Mouse (Mus musculus) heart, embryonic 10.5 days (tissue): ENCODE data around the gene Cd247. TPM values are rescaled to one million over a fixed set of nuclear protein-coding genes. Genes with fewer than 3 reads are reported as not detected.

Experiments used
- DNase-seq: peaks from one replicate; pipeline ENCODE4 v3.0.0-alpha.2; 2017; ENCODE audit warnings: low spot score
- H3K27ac ChIP-seq: fragments of 300-500 bp; sonication (generic); 2 replicates; pipeline ENCODE4 v1.5.1; 2016; ENCODE audit warnings: mild to moderate bottlenecking
- H3K27me3 ChIP-seq: fragments of 300-500 bp; sonication (generic); 2 replicates; pipeline ENCODE4 v1.6.1; 2016; ENCODE audit warnings: mild to moderate bottlenecking; ENCODE audit not compliant: poor library complexity, insufficient read depth, severe bottlenecking
- H3K36me3 ChIP-seq: fragments of 300-500 bp; sonication (generic); 2 replicates; pipeline ENCODE4 v1.6.1; 2016; ENCODE audit warnings: mild to moderate bottlenecking, moderate library complexity
- H3K4me1 ChIP-seq: fragments of 300-500 bp; sonication (generic); 2 replicates; pipeline ENCODE4 v1.6.1; 2016; ENCODE audit warnings: mild to moderate bottlenecking
- H3K4me3 ChIP-seq: fragments of 300-500 bp; sonication (generic); 2 replicates; pipeline ENCODE4 v1.5.1; 2016; ENCODE audit warnings: mild to moderate bottlenecking, moderate library complexity
- H3K9me3 ChIP-seq: fragments of 300-500 bp; sonication (generic); 2 replicates; pipeline ENCODE4 v1.6.1; 2016; ENCODE audit warnings: mild to moderate bottlenecking, moderate library complexity
- WGBS: fragments of 180-500 bp; shearing (Covaris S2); methylation state at CpG from one replicate; pipeline ENCODE4 v1.1.7; 2016; 5-methylcytosine and 5-hydroxymethylcytosine counted together
- polyA plus RNA-seq: library from polyadenylated mRNA; unstranded; fragments of >200 nt; fragmentation: Nextera tagmentation; extraction: Ambion mirVana; gene quantifications from 2 replicates; pipeline ENCODE4 v1.2.1, GENCODE M21; 2016

Cd247 gene
- polyA plus RNA-seq, 1 experiment from 2014 or later, result 0.38 TPM

GRCm38 (mm10) chr1:165853131-165853721, 64.7 kb downstream of the Cd247 start:
- 60% methylated on average over 4 of the region's 4 CpGs for WGBS
- DNase-seq, result peak; percentile 61
- Histone ChIP-seq H3K4me3 (no peak overlapping the region), H3K36me3 (no peaks in the 10 kb centered on the region), H3K27me3 (peaks cover 19% of the 10 kb centered on the region), H3K27ac (no peak overlapping the region), H3K9me3 (no peaks in the 10 kb centered on the region), H3K4me1 (peaks cover 20% of the 10 kb centered on the region)

GRCm38 (mm10) chr1:165853729-165854420, 65.4 kb downstream of the Cd247 start:
- Histone ChIP-seq H3K4me3 (no peak overlapping the region), H3K36me3 (no peaks in the 10 kb centered on the region), H3K9me3 (no peaks in the 10 kb centered on the region), H3K4me1 (peaks cover 17% of the 10 kb centered on the region), H3K27me3 (peaks cover 19% of the 10 kb centered on the region), H3K27ac (no peak overlapping the region)
- WGBS, result 51% methylated on average over 10 of the region's 10 CpGs
- DNase-seq, result peak; percentile 81

GRCm38 (mm10) chr1:165855759-165856545, 67.5 kb downstream of the Cd247 start:
- H3K4me1 ChIP-seq, result peaks cover 4% of the 10 kb centered on the region; the same call in 1 of the 2 replicates
- no peaks in the 10 kb centered on the region for H3K9me3 ChIP-seq
- peak; percentile 66 for DNase-seq
- H3K36me3 ChIP-seq, result no peaks in the 10 kb centered on the region
- peaks cover 13% of the 10 kb centered on the region for H3K27me3 ChIP-seq
- H3K27ac ChIP-seq, result no peak overlapping the region
- H3K4me3 ChIP-seq, result no peak overlapping the region
- 55% methylated on average over 9 of the region's 9 CpGs for WGBS

GRCm38 (mm10) chr1:165857279-165857678, 68.8 kb downstream of the Cd247 start:
- 89% methylated on average over 11 of the region's 11 CpGs for WGBS
- Histone ChIP-seq H3K9me3 (no peaks in the 10 kb centered on the region), H3K27me3 (peaks cover 13% of the 10 kb centered on the region), H3K4me3 (no peak overlapping the region), H3K4me1 (peaks cover 9% of the 10 kb centered on the region), H3K27ac (no peak overlapping the region), H3K36me3 (no peaks in the 10 kb centered on the region)
- DNase-seq, result no peak

GRCm38 (mm10) chr1:165858356-165858755, 69.9 kb downstream of the Cd247 start:
- Histone ChIP-seq H3K27me3 (peaks cover 8% of the 10 kb centered on the region), H3K9me3 (no peaks in the 10 kb centered on the region), H3K4me3 (no peak overlapping the region), H3K27ac (no peak overlapping the region), H3K36me3 (no peaks in the 10 kb centered on the region), H3K4me1 (peaks cover 12% of the 10 kb centered on the region)
- peak; percentile 72 for DNase-seq
- WGBS, result 67% methylated on average over 5 of the region's 5 CpGs

- no peaks in the 10 kb centered on the region for H3K9me3 ChIP-seq
- H3K27me3 ChIP-seq, result no peaks in the 10 kb centered on the region
- peak overlapping the region; percentile 69; the same call in 1 of the 2 replicates for H3K27ac ChIP-seq
- WGBS, result 61% methylated on average over 9 of the region's 9 CpGs
- DNase-seq, result peak; percentile 73
- H3K4me1 ChIP-seq, result peaks cover 22% of the 10 kb centered on the region
- no peak overlapping the region for H3K4me3 ChIP-seq
- no peaks in the 10 kb centered on the region for H3K36me3 ChIP-seq
Measured at GRCm38 (mm10) chr1:165860373-165861234, 72.1 kb downstream of the Cd247 start.

- 82% methylated on average over 3 of the region's 3 CpGs for WGBS
- DNase-seq, result no peak
- peak overlapping the region; percentile 69; the same call in 1 of the 2 replicates for H3K27ac ChIP-seq
- peaks cover 22% of the 10 kb centered on the region for H3K4me1 ChIP-seq
- H3K4me3 ChIP-seq, result no peak overlapping the region
- no peaks in the 10 kb centered on the region for H3K36me3 ChIP-seq
- no peaks in the 10 kb centered on the region for H3K27me3 ChIP-seq
- H3K9me3 ChIP-seq, result no peaks in the 10 kb centered on the region
Measured at GRCm38 (mm10) chr1:165861235-165861609, 72.7 kb downstream of the Cd247 start.

- Histone ChIP-seq H3K27me3 (no peaks in the 10 kb centered on the region), H3K4me1 (peaks cover 22% of the 10 kb centered on the region), H3K9me3 (no peaks in the 10 kb centered on the region), H3K4me3 (no peak overlapping the region), H3K36me3 (0 out of 2 replicates have a peak, but pooled peaks cover 5% of the 10 kb centered on the region), H3K27ac (no peak overlapping the region)
- peak; percentile 63 for DNase-seq
- WGBS, result 82% methylated on average over 7 of the region's 7 CpGs
Measured at GRCm38 (mm10) chr1:165862059-165862458, 73.6 kb downstream of the Cd247 start.

GRCm38 (mm10) chr1:165864864-165865795, 76.6 kb downstream of the Cd247 start:
- Histone ChIP-seq H3K4me3 (no peak overlapping the region), H3K36me3 (0 out of 2 replicates have a peak, but pooled peaks cover 5% of the 10 kb centered on the region), H3K27me3 (no peaks in the 10 kb centered on the region), H3K27ac (peak overlapping the region; percentile 62), H3K4me1 (peaks cover 19% of the 10 kb centered on the region), H3K9me3 (no peaks in the 10 kb centered on the region)
- WGBS, result 50% methylated on average over 14 of the region's 14 CpGs
- peak; percentile 68 for DNase-seq

- Histone ChIP-seq H3K27ac (no peak overlapping the region), H3K27me3 (no peaks in the 10 kb centered on the region), H3K9me3 (no peaks in the 10 kb centered on the region), H3K4me1 (peaks cover 13% of the 10 kb centered on the region; the same call in 1 of the 2 replicates), H3K36me3 (0 out of 2 replicates have a peak, but pooled peaks cover 5% of the 10 kb centered on the region), H3K4me3 (no peak overlapping the region)
- peak; percentile 63 for DNase-seq
- WGBS, result 74% methylated on average over 5 of the region's 5 CpGs
Measured at GRCm38 (mm10) chr1:165866630-165867280, 78.3 kb downstream of the Cd247 start.

- H3K4me3 ChIP-seq, result no peak overlapping the region
- H3K27me3 ChIP-seq, result no peaks in the 10 kb centered on the region
- H3K9me3 ChIP-seq, result no peaks in the 10 kb centered on the region
- no peak for DNase-seq
- H3K4me1 ChIP-seq, result 0 out of 2 replicates have a peak, but pooled peaks cover 9% of the 10 kb centered on the region
- no peak overlapping the region for H3K27ac ChIP-seq
- WGBS, result 72% methylated on average over 8 of the region's 8 CpGs
- H3K36me3 ChIP-seq, result 0 out of 2 replicates have a peak, but pooled peaks cover 5% of the 10 kb centered on the region
Measured at GRCm38 (mm10) chr1:165868659-165869058, 80.2 kb downstream of the Cd247 start.
